Mouse (Mus musculus): ENCODE measurements around the gene Msi1. TPM values are rescaled to one million over a fixed set of nuclear protein-coding genes. Genes with fewer than 3 reads are reported as not detected.

Gene Msi1
- polyA plus RNA-seq, 1 experiment from 2014 or later, result 4.3 TPM

DNA sequence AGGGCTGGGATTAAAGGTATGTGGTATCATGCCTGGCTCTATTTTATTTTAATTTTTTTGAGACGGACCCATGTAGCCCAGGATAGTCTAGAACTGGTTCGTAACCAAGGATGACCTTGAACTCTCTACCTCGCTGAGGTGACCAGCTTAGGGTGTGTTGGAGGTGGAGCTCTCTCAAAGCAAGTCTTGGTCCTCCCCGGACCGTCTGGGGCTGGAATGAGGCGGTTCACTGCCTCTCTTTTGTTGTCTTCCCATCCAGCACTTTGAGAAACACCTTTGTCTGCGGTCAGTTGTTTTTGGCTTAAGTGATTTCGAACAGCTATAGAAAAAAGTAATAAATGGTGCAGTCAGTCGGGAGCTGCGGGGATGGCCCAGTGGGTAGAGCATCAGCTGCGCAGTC lies 14.7 kb downstream of the Msi1 start:
- no peaks in the 10 kb centered on the region for H3K4me1 ChIP-seq (replicated peaks; ENCODE audit: control insufficient read depth, insufficient read depth, low read length)
- H3K27me3 ChIP-seq (replicated peaks; ENCODE audit: control insufficient read depth, insufficient read depth, low read length), result no peaks in the 10 kb centered on the region
- no peak for ATAC-seq
- H3K9ac ChIP-seq (ENCODE audit: low read depth, low read length), result no peak overlapping the region
- no peaks in the 10 kb centered on the region for H3K9me3 ChIP-seq (ENCODE audit: control insufficient read depth)
- no peak overlapping the region for H3K27ac ChIP-seq (ENCODE audit: low read depth, low read length)
- H3K4me3 ChIP-seq (ENCODE audit: low read depth, low read length), result no peak overlapping the region
- no peak overlapping the region for H3K4me2 ChIP-seq (replicated peaks; ENCODE audit: low read depth)
- TF ChIP-seq CTCF (IDR thresholded peaks at IDR 0.05; ENCODE audit: low read depth), result no peak
- 89% methylated on average over 11 of the region's 11 CpGs for WGBS
- peaks cover 16% of the 10 kb centered on the region; the same call in 1 of the 2 replicates for H3K36me3 ChIP-seq (ENCODE audit: control insufficient read depth, insufficient read depth)

DNA sequence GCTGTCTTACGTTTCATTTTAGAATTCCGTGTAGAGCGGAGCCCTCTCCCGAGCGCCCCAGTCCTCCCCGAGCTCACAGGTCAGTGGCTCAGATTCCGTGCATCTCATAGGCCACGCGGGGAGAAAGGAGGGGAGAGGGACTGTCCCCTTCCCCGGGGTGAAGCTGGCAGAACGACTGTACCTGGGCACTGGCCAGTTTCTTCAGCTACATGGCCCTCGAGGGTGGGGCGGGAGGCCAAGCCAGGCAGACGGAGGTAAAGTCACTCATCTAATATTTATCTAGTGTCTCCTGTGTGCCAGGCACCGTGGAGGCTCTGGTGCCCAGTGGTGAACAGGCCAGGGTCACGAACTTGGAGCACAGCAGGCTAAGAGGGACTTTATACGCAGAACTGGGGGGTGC lies 17.7 kb downstream of the Msi1 start:
- H3K36me3 ChIP-seq (ENCODE audit: control insufficient read depth, insufficient read depth), result peaks cover 24% of the 10 kb centered on the region; the same call in 1 of the 2 replicates
- 77% methylated on average over 17 of the region's 17 CpGs for WGBS
- no peak for TF ChIP-seq CTCF (IDR thresholded peaks at IDR 0.05; ENCODE audit: low read depth)

DNA sequence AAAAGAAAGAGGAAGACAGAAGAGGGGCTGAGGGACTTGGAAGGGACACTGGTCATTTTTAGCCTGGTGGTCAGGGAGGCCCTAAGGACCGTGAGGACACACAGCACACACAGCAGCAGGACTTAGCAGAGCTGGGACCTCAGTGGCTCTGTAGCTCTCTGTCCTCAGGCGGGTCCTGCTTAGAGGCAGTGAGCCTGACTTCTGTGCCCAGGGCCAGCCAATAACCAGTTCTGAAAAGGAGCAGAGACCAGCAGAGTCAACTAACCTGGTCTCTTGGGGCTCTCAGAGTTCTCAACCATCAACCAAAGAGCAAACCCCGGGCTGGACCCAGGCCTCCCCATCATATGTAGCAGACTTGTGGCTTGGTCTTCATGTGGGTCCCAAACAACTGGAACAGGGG lies 19.8 kb downstream of the Msi1 start:
- H3K27ac ChIP-seq (ENCODE audit: low read depth, low read length), result no peak overlapping the region
- H3K36me3 ChIP-seq (ENCODE audit: control insufficient read depth, insufficient read depth), result peaks cover 20% of the 10 kb centered on the region; the same call in 1 of the 2 replicates
- no peak for TF ChIP-seq CTCF (IDR thresholded peaks at IDR 0.05; ENCODE audit: low read depth)
- ATAC-seq, result no peak
- no peaks in the 10 kb centered on the region for H3K4me1 ChIP-seq (replicated peaks; ENCODE audit: control insufficient read depth, insufficient read depth, low read length)
- WGBS, result 93% methylated on average over 3 of the region's 3 CpGs
- H3K9me3 ChIP-seq (ENCODE audit: control insufficient read depth), result no peaks in the 10 kb centered on the region
- no peak overlapping the region for H3K4me3 ChIP-seq (ENCODE audit: low read depth, low read length)
- no peak overlapping the region for H3K9ac ChIP-seq (ENCODE audit: low read depth, low read length)
- no peaks in the 10 kb centered on the region for H3K27me3 ChIP-seq (replicated peaks; ENCODE audit: control insufficient read depth, insufficient read depth, low read length)
- no peak overlapping the region for H3K4me2 ChIP-seq (replicated peaks; ENCODE audit: low read depth)

More for the DNA sequence above, 17.7 kb downstream of the Msi1 start:
- Histone ChIP-seq H3K27me3 (replicated peaks; ENCODE audit: control insufficient read depth, insufficient read depth, low read length) (no peaks in the 10 kb centered on the region), H3K4me3 (ENCODE audit: low read depth, low read length) (no peak overlapping the region), H3K27ac (ENCODE audit: low read depth, low read length) (no peak overlapping the region), H3K9ac (ENCODE audit: low read depth, low read length) (no peak overlapping the region), H3K4me1 (replicated peaks; ENCODE audit: control insufficient read depth, insufficient read depth, low read length) (no peaks in the 10 kb centered on the region), H3K9me3 (ENCODE audit: control insufficient read depth) (no peaks in the 10 kb centered on the region), H3K4me2 (replicated peaks; ENCODE audit: low read depth) (no peak overlapping the region)
- no peak for ATAC-seq

DNA sequence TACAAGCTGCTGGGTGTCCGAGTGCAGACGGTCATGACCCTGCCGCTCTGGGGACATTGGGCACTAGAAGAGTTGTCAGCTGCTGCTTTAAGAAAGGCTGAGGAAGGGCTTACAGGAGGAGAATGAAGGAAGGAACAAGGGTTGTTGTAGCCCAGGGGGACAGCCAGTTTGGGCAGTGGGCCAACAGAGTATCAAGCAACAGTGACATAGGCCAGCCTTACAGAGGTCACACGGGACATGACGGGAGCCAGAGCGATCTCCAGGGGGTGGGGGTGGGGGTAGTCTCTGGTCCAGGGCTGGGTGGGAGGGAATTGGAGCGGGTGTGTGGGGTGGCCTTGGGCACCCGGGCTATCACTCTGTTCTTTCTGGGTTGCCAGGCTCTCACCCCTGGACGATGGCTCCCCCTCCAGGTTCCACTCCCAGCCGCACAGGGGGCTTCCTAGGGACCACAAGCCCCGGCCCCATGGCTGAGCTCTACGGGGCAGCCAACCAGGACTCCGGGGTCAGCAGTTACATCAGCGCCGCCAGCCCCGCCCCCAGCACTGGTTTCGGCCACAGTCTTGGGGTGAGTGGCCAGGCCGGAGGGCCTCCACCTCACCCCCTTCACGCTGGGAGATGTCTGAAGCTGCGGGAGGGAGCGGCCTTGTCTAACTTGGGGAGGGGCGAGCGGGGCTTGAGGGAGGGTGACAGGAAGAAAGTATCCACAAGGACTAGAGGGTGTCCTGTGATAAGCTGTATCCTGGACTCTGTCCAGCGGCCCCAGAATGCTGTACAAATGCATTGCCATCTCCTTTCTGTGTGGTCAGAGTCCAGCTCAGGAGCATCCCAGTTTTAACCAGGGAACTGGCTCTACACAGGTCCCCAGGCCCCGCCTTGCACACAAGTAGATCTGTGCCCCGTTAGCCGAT lies 21.3 kb downstream of the Msi1 start:
- H3K4me1 ChIP-seq (replicated peaks; ENCODE audit: control insufficient read depth, insufficient read depth, low read length), result no peaks in the 10 kb centered on the region
- no peak overlapping the region; the same call in 1 of the 2 replicates for H3K27ac ChIP-seq (ENCODE audit: low read depth, low read length)
- no peak for ATAC-seq

DNA sequence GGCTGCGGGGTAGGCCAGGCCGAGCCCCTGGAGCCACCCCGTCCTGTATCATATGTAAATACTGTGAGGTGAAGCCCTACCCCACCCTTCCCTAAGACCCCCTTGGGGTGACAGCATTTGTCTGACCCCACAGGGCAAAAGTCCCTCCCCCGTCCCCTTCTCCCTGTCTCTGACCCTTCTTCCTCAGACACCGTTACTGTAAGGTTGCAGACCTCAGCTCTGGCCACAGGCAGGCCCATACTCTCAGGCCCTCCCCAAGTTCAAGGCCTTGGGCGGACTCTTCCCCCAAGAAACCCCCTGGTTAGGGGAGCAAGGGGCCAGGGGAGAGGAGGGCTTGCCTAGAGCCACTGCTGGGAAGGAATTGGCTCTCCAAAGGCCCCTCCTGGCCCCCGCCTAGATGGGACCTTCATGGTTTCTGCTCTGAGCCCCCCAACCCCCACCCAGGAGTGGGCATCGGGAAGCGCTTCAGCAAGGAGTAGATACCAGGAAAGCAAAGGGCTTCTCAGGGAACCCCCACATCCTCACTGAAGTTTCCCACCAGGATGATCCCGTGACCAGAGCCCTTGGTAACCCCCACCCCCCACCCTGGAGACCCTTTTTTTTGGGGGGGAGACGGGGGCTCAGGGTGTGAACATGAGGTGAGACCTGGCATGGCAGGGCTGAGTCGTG lies 25.2 kb downstream of the Msi1 start:
- H3K4me2 ChIP-seq (replicated peaks; ENCODE audit: low read depth), result no peak overlapping the region
- 75% methylated on average over 12 of the region's 12 CpGs for WGBS
- H3K9ac ChIP-seq (ENCODE audit: low read depth, low read length), result no peak overlapping the region
- peaks cover 8% of the 10 kb centered on the region; the same call in 1 of the 2 replicates for H3K36me3 ChIP-seq (ENCODE audit: control insufficient read depth, insufficient read depth)
- no peak overlapping the region for H3K27ac ChIP-seq (ENCODE audit: low read depth, low read length)
- no peak for ATAC-seq
- TF ChIP-seq CTCF (IDR thresholded peaks at IDR 0.05; ENCODE audit: low read depth), result no peak
- no peaks in the 10 kb centered on the region for H3K27me3 ChIP-seq (replicated peaks; ENCODE audit: control insufficient read depth, insufficient read depth, low read length)
- H3K4me1 ChIP-seq (replicated peaks; ENCODE audit: control insufficient read depth, insufficient read depth, low read length), result no peaks in the 10 kb centered on the region
- no peaks in the 10 kb centered on the region for H3K9me3 ChIP-seq (ENCODE audit: control insufficient read depth)
- no peak overlapping the region for H3K4me3 ChIP-seq (ENCODE audit: low read depth, low read length)

More for the DNA sequence above, 21.3 kb downstream of the Msi1 start:
- TF ChIP-seq CTCF (IDR thresholded peaks at IDR 0.05; ENCODE audit: low read depth), result no peak
- no peaks in the 10 kb centered on the region for H3K9me3 ChIP-seq (ENCODE audit: control insufficient read depth)
- H3K9ac ChIP-seq (ENCODE audit: low read depth, low read length), result no peak overlapping the region
- no peak overlapping the region for H3K4me3 ChIP-seq (ENCODE audit: low read depth, low read length)
- 90% methylated on average over 27 of the region's 27 CpGs for WGBS
- peaks cover 18% of the 10 kb centered on the region; the same call in 1 of the 2 replicates for H3K36me3 ChIP-seq (ENCODE audit: control insufficient read depth, insufficient read depth)
- no peaks in the 10 kb centered on the region for H3K27me3 ChIP-seq (replicated peaks; ENCODE audit: control insufficient read depth, insufficient read depth, low read length)
- no peak overlapping the region for H3K4me2 ChIP-seq (replicated peaks; ENCODE audit: low read depth)

DNA sequence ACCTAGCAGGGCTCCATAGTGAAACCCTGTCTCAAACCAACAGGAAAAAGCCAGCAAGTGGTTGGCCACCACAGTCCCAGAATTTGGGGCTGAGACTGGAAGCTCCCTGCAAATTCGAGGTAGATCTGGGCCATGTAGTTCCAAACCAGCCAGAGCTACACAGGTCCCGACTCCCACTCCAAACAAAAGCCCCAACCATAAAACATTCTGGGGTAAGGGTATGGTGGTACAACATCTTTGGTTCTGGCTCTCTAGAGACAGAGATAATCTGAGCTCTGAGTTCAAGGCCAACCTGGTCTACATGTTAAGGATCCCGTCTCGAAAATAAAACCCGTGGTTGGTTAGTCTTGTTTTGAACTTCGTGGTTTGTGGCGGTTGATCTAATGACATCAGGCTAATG lies 26.4 kb downstream of the Msi1 start:
- H3K36me3 ChIP-seq (ENCODE audit: control insufficient read depth, insufficient read depth), result peaks cover 1% of the 10 kb centered on the region; the same call in 1 of the 2 replicates
- H3K9me3 ChIP-seq (ENCODE audit: control insufficient read depth), result no peaks in the 10 kb centered on the region
- ATAC-seq, result no peak
- no peak overlapping the region for H3K4me3 ChIP-seq (ENCODE audit: low read depth, low read length)
- no peak for TF ChIP-seq CTCF (IDR thresholded peaks at IDR 0.05; ENCODE audit: low read depth)
- H3K27me3 ChIP-seq (replicated peaks; ENCODE audit: control insufficient read depth, insufficient read depth, low read length), result no peaks in the 10 kb centered on the region
- no peaks in the 10 kb centered on the region for H3K4me1 ChIP-seq (replicated peaks; ENCODE audit: control insufficient read depth, insufficient read depth, low read length)
- 83% methylated on average over 7 of the region's 7 CpGs for WGBS
- no peak overlapping the region for H3K9ac ChIP-seq (ENCODE audit: low read depth, low read length)
- H3K27ac ChIP-seq (ENCODE audit: low read depth, low read length), result no peak overlapping the region
- no peak overlapping the region for H3K4me2 ChIP-seq (replicated peaks; ENCODE audit: low read depth)
